Mouse (Mus musculus) left cerebral cortex, postnatal 14 days (tissue): ENCODE data around the gene Ccdc113. TPM values are rescaled to one million over a fixed set of nuclear protein-coding genes. Genes with fewer than 3 reads are reported as not detected.

Experiments used
- DNase-seq, 2 experiments: peaks; one replicate each; pipeline ENCODE4 v3.0.0; 2021 to 2022; ENCODE audit warnings: low spot score in 2 of 2, mixed read lengths in 1 of 2
- intact Hi-C: fragments of 180-260 bp; cut with DNase I; formaldehyde crosslinking; loops from one replicate; pipeline ENCODE4 v1.15.1; 2025
- total RNA-seq, 2 experiments: library from RNA; stranded (reverse); gene quantifications; 2 replicates each; pipeline ENCODE4 v1.2.3; 2021

Ccdc113 gene
- total RNA-seq, 2 experiments from 2014 or later = 0.81 to 1.3 TPM

- intact Hi-C loops = no loop called here
- no peak for DNase-seq
These were observed 5.7 kb upstream of the Ccdc113 start for GRCm38 (mm10) chr8:95528194-95528593.

- intact Hi-C loops = no loop called here
- no peak for DNase-seq
These were observed 5.1 kb upstream of the Ccdc113 start for GRCm38 (mm10) chr8:95528750-95529310.

- DNase-seq = no peak
- intact Hi-C loops = loop anchor here (5.0 kb wide), 1 partner anchor 35 kb away; no protein-coding TSS in a partner anchor
These were observed 1.7 kb upstream of the Ccdc113 start for GRCm38 (mm10) chr8:95532206-95532605.

GRCm38 (mm10) chr8:95539487-95539886 is 5.6 kb downstream of the Ccdc113 start:
- peak in 1 of 2 experiments; percentile 53 for DNase-seq
- intact Hi-C loops = no loop called here

GRCm38 (mm10) chr8:95542191-95542590 is 8.3 kb downstream of the Ccdc113 start:
- no peak for DNase-seq
- intact Hi-C loops = loop anchor here (5.0 kb wide), 1 partner anchor 45 kb away; no protein-coding TSS in a partner anchor

GRCm38 (mm10) chr8:95543065-95543464 is 9.2 kb downstream of the Ccdc113 start:
- intact Hi-C loops = loop anchor here (5.0 kb wide), 1 partner anchor 44 kb away; no protein-coding TSS in a partner anchor
- no peak for DNase-seq

GRCm38 (mm10) chr8:95545815-95546214 is 11.9 kb downstream of the Ccdc113 start:
- intact Hi-C loops = no loop called here
- no peak for DNase-seq

GRCm38 (mm10) chr8:95546986-95547385 is 13.1 kb downstream of the Ccdc113 start:
- intact Hi-C loops = no loop called here
- no peak for DNase-seq

GRCm38 (mm10) chr8:95547931-95548330 is 14.0 kb downstream of the Ccdc113 start:
- intact Hi-C loops = no loop called here
- DNase-seq = no peak

- peak; percentile 31 to 56 for DNase-seq
- intact Hi-C loops = no loop called here
These were observed 16.3 kb downstream of the Ccdc113 start for GRCm38 (mm10) chr8:95549871-95550829.

- no peak for DNase-seq
- intact Hi-C loops = no loop called here
These were observed 17.7 kb downstream of the Ccdc113 start for GRCm38 (mm10) chr8:95551577-95551976.

- intact Hi-C loops = no loop called here
- no peak for DNase-seq
These were observed 22.1 kb downstream of the Ccdc113 start for GRCm38 (mm10) chr8:95555963-95556362.

GRCm38 (mm10) chr8:95566217-95566616 is 32.3 kb downstream of the Ccdc113 start:
- DNase-seq = peak in 1 of 2 experiments; percentile 26
- intact Hi-C loops = no loop called here

- no peak for DNase-seq
- intact Hi-C loops = no loop called here
These were observed 32.9 kb downstream of the Ccdc113 start for GRCm38 (mm10) chr8:95566809-95567208.

- intact Hi-C loops = no loop called here
- no peak for DNase-seq
These were observed 39.3 kb downstream of the Ccdc113 start for GRCm38 (mm10) chr8:95573146-95573545.

GRCm38 (mm10) chr8:95576240-95576639 is 42.4 kb downstream of the Ccdc113 start, which contains the start of gene Prss54:
Gene Prss54, minus strand, starts transcription at chr8:95576340.
- intact Hi-C loops = no loop called here
- DNase-seq = no peak

GRCm38 (mm10) chr8:95587339-95587738 is 53.5 kb downstream of the Ccdc113 start:
- intact Hi-C loops = loop anchor here (5.0 kb wide), 1 partner anchor 45 kb away; no protein-coding TSS in a partner anchor

GRCm38 (mm10) chr8:95589282-95589681 is 55.4 kb downstream of the Ccdc113 start:
- DNase-seq = no peak
- intact Hi-C loops = loop anchor here (5.0 kb wide), 1 partner anchor 47 kb away; no protein-coding TSS in a partner anchor

More at GRCm38 (mm10) chr8:95587339-95587738, 53.5 kb downstream of the Ccdc113 start:
- no peak for DNase-seq

GRCm38 (mm10) chr8:95590539-95590938 is 56.7 kb downstream of the Ccdc113 start:
- no peak for DNase-seq
- intact Hi-C loops = no loop called here

- intact Hi-C loops = no loop called here
- DNase-seq = no peak
These were observed 58.4 kb downstream of the Ccdc113 start for GRCm38 (mm10) chr8:95592131-95592780.
